Mouse (Mus musculus): ENCODE measurements around the gene Vmn1r52.
"Not testable (repeated sequence)": the region's sequence is repeated elsewhere in the genome, so short reads cannot be mapped to it uniquely, and the experiment has no call there.

The Vmn1r52 gene

DNA sequence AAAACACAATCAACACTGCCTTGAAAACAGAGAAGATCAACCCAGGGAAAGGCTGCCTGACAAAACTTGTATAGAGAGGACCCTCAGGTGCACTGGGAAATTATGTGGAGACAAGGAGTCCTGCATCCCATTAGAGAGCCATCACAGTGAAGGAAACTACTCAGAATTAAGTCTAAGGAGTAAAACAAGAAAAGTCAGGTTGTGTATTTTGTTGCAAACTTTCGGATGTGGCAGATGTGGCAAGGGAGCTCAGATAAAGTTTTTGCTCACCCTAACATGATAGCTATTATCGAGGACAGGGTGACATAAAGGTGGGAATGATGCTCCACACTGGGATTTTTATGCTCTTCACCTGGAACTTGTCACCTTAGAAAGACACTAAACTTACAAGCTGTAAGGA is at the start of gene Vmn1r52:
Vmn1r52 (plus strand) TSS at position 301 of the 400 bp plus-strand sequence.
- DNase-seq (ENCODE audit: low read depth, low spot score) = no peak

GRCm38 (mm10) chr6:90160139-90160538 is 14.5 kb upstream of the Vmn1r52 start:
- DNase-seq (ENCODE audit: low read depth, low spot score) = no peak

DNA sequence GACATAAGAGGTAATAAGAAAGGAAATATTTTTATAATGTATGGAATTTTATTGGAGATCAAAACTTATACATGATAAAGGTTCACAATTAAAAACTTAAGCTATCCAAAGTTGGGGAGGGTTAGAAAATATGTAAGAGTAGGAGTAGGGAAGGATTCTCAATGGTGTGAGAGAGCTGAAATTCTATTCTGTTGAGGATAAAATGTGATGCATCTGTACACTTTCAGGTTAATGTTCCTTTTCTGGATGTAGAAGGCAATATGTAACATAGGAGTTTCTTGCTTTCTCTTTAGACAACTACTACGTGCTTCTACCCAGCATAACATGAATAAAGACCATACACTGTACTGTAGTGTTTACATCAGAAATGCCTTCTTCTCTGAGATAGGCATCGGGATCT is 27.9 kb downstream of the Vmn1r52 start, which contains the start of gene V1ra8:
V1ra8 (plus strand) TSS at position 301 of the 400 bp plus-strand sequence.
- not testable (repeated sequence) for DNase-seq (ENCODE audit: low read depth, low spot score)

DNA sequence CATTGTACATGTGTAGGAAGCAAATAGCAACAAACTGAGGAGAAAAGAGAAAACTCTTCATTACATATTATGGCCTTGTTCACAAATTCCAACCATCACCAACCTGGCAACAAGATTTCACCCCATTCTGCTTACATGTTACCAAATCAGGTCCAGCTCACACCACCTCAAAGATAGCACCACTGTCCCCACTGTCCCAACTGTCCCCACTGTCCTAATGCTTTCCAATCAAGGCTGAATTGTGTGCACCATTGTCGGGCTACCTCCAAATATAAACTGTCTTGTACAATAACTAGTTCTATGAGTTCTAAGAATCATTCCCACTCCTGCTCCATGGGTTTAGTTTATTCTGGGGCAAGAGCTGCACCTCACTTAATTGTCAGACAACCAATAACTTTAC is 49.7 kb downstream of the Vmn1r52 start, which contains the start of gene Vmn1r53:
Vmn1r53 (minus strand) TSS at position 101 of the 400 bp plus-strand sequence.
- DNase-seq (ENCODE audit: low read depth, low spot score) = no peak
